Mouse (Mus musculus): ENCODE data around the gene Tiparp.

GRCm38 (mm10) chr3:65534488-65534887 lies 6.3 kb downstream of the Tiparp start:
- TF ChIP-seq CTCF (IDR thresholded peaks at IDR 0.05; ENCODE audit: low read depth, low read length) (no peak), POLR2A (IDR thresholded peaks at IDR 0.05; ENCODE audit: borderline replicate concordance, low read depth, low read length) (no peak)

All from bone marrow macrophage, adult 2 months (primary cell).